Mouse (Mus musculus) stomach, postnatal 0 days (tissue): Measurements from ENCODE around the gene Pdlim3.

Source experiments
- CTCF ChIP-seq: IDR thresholded peaks from 2 replicates; pipeline ENCODE4 v1.5.1; 2016; ENCODE audit warnings: antibody characterized with exemption, low read depth, mild to moderate bottlenecking, moderate library complexity
- EP300 ChIP-seq: optimal IDR thresholded peaks from 2 replicates; pipeline ENCODE3; 2016; ENCODE audit warnings: antibody characterized with exemption

- TF ChIP-seq CTCF = no peak
- TF ChIP-seq EP300 = no peak
Measured at GRCm38 (mm10) chr8:45857734-45858133, 27.5 kb upstream of the Pdlim3 start.
